Mouse (Mus musculus) cerebellum, adult (tissue): ENCODE data around the gene Nemp1.

Experiments
- ATAC-seq: cut with Nextera tagmentation; 2 replicates; pipeline ENCODE4 v1.9.2; 2017; ENCODE audit warnings: mild to moderate bottlenecking, moderate library complexity, mixed read lengths; ENCODE audit not compliant: insufficient number of reproducible peaks, low FRiP score, low TSS enrichment

Gene Nemp1

DNA sequence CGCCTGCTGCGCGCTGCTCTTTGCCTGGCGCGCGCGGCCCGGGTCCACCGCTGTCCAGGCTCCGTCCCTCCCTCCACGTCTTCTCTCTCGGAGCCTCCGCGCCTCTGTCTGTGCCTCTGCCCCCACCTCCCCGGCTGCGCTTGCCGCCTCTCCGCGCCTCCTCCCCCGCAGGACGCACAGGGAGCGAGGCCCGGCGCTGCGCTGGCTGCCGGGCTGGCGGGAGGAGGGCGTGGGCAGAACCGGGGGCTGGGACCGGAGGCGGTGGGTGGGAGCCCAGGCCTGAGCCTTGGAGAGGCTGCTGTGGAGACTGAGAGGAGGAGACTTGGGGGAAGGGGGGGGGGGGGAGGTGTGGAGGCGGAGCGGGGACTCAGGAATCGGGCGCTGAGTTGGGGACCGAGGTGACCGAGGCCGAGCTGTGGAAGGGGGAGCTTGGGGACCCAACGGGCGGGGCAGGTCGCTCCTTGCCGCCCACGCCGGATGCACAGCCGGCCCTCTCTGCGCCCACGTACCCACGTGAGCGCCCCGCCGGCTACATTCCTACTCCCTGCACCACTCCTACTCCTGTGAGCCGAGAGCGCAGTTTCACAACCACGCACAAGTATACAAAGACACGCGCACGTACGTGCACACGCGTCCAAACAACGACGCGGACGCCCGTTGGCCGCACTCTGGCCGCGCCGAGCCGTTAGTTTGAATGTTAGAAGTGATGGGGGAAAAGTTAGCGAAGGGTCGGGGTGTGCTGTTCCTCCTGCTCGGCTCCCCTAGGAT is at the start of gene Nemp1:
Nemp1 (plus strand) TSS at position 401 of the 768 bp plus-strand sequence.
- peak; percentile 37 for ATAC-seq

DNA sequence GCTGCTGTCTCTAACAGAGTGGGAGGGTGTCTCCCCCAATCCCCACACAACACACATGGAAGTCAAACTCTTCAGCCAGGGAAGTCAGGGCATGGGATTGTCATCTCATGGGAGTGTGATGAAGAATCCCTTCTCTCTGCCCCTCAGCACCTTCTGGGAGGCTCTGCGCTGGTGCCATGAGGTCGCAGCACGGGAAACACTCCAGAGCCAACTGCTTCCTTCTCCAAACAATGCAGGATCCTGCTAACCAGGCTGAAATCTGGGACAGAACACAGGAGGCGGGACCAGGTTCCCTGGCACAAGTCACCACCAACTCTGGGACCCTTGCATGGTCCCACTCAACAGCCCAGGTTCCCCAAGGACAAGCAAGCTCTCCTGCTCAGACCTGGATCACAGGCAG is 49.4 kb upstream of the Nemp1 start:
- no peak for ATAC-seq

DNA sequence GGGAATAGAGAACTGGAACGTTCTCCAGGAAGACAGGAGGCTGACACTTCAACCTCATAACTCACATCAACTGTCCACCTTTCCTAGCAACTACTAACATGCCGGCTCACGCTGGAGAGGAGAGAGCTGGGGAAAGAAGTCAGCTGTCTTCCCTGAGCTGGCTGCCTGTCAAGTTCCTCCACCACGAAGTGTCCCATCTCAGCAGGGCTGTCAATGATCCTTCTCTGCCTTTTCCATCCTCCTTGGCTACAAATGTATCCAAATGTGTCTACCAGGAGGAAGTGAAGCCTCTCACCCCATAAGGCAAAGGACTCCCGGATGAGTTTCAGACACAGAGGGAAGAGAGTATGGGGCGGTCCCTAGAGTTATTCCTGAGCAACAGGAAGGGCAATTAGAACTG is 48.5 kb upstream of the Nemp1 start:
- ATAC-seq = no peak

DNA sequence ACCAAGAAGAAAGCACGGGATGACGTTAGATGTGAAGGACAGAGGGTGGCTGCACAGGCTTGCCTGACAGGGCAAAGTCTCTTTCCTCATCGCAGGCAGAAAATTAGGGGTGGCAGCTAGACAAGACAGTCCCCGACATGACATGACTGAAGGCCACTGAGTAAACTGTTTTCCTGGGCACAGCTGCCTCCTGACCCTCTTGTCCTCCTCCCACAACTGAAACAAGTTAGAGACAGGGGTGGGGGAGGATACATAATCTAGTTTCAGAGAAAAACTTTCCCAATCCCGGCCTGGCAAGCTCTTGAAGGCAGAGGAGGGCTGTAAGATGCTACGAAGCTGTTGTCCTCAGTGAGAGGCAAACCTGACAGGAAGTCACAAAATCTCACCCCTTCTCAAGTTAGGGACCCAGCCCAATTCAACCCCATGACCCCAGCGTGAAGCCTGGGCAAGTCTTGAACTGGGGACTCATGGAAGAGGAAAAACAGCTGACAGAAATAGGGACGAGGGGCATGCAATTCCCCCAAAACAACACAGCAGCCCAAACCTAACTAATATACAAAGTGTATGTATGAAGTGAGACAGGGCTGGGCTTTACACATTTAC is 47.5 kb upstream of the Nemp1 start:
- no peak for ATAC-seq

GRCm38 (mm10) chr10:127619941-127620405 is 46.7 kb upstream of the Nemp1 start:
- ATAC-seq = no peak

GRCm38 (mm10) chr10:127620406-127621190 is 46.1 kb upstream of the Nemp1 start, which contains the start of gene Lrp1:
TSS of gene Lrp1 (minus strand) at chr10:127621148.
- no peak for ATAC-seq

GRCm38 (mm10) chr10:127621191-127622056 is 45.3 kb upstream of the Nemp1 start:
- ATAC-seq = peak; percentile 79

DNA sequence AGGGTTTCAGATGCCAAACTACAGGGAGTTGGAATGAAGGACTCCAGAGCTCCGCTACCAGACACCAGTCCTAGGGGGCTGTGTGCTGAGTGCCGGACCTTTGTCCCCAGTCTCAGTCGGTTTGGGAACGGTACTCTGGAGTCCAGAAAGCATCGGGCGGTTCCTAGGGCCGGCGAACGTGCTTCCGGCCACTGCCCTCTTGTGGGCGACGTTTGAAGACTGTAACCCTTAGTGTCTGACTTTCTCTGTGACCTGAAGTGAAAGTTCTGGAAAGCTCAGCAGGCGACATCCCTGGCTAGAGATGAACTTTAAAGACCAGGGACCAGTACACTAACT is 44.7 kb upstream of the Nemp1 start:
- peak; percentile 4; the same call in 1 of the 2 replicates for ATAC-seq

- no peak for ATAC-seq
These were observed 44.0 kb upstream of the Nemp1 start for GRCm38 (mm10) chr10:127622661-127623060.

DNA sequence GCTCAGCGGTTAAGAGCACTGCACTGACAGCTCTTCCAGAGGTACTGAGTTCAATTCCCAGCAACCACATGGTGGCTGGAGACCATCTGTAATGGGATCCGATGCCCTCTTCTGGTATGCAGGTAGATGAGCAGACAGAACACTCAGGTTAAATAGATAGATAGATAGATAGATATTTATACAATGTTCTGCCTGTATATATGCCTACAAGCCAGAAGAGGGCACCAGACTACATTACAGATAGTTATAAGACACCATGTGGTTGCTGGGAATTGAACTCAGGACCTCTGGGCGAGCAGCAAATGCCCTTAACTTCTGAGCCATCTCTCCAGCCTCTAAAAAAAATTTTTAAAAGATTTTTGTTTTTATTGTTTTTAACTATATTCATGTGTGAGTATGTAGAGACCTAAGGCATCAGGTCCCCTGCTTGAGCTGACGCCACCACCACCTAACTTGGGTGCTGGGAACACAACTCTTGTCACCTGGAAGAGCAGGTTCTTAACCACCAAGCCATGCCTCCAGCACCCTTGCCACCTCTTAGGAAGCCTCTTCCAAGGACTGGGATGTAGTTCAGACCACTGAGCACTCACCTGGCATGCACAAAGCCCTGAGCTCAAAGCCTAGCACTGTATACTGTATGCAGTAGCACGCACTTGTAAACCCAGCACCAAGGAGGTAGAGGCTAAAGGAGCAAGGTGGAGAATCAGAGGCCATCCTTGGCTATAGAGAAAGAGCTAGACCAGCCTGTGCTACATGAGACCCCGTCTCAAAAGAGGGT is 43.1 kb upstream of the Nemp1 start:
- ATAC-seq = no peak

DNA sequence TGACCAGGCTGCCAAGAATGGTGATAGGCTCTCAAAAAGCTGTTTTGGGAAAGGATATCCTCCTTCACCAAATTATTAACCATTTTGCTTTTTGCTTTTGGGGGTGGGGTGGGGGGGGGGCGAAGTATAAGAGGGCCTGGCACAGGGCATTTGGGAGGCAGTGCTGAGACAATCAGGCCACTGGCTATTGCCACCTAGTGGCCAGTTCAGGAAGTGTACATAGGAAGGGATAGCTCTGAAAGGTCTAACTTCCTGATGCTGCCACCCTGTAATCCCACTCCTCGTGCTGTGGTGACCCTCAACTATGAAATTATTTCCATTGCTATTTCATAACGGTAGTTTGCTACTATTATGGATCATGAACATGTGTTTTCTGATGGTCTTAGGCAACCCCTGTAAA is 40.3 kb upstream of the Nemp1 start:
- ATAC-seq = no peak

DNA sequence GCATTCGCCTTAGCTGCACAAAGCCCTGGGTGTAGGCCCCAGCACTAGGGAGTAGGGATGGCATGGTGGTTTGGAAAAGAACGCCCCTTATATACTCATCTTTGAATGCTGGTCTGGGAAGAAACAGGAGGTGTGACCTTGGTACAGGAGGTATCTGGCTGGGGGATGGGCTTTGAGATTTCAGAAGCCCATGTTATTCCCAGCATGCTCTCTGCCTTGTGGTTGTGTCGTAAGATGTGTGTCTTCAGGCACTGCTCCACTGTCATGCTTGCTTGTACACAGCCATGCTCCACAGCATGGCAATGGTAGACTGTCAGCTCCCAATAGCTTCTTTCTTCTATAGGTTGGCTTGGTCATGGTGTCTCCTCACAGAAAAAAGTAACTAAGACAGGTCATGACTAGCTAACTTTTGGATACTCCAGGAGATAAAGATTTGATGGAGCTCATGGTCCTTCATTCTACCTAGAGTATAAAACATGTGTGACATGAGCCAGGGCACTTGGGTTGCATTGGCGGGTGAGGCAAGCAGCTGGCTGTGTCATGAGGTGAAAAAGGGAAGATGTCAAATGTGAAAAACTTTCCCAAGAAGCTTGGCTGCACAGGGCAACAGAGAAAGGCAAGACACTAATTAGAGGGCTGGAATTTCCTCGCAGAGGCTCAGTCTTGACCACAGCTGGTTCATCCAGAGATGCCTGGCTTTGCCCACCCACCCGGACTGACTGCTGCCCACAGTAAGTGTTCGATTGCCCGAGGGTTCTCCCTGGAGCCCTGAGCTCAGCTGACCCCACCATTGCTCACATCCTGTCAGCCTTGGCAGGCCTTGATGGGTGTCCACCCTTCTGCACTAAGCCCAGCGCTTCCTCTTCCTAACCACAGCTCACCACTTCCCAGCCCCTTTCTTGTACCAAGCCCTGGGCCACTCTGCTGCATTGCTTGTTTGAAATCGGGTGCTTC is 35.2 kb upstream of the Nemp1 start:
- no peak for ATAC-seq

DNA sequence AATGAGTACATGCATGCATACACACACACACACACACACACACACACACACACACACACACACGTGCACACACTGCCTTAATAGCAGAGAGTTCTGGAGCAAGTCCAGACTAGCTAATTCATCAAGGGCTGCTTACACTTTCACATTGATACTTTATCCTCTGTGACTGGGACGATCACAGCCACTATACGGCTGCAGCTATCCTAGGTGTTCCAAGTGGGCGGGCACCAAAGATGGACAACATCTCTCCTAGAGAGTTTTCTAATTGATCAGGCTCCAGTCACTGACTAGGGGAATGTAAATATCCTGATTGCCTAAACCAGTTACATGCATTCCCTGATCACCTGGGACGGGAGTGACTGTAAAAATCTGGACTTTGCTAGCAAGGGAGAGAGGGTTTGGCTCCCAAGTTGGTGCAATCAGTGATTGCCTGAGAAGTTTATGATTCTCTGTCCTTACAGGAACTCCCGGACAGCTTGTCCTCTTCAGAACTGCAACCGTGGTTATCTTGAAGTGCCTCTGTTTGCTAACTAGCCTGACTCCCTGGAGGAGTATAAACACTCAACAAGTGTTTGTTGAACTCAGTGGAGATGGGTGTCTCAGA is 33.9 kb upstream of the Nemp1 start:
- no peak for ATAC-seq

- no peak for ATAC-seq
These were observed 26.3 kb upstream of the Nemp1 start for GRCm38 (mm10) chr10:127640421-127640820.

DNA sequence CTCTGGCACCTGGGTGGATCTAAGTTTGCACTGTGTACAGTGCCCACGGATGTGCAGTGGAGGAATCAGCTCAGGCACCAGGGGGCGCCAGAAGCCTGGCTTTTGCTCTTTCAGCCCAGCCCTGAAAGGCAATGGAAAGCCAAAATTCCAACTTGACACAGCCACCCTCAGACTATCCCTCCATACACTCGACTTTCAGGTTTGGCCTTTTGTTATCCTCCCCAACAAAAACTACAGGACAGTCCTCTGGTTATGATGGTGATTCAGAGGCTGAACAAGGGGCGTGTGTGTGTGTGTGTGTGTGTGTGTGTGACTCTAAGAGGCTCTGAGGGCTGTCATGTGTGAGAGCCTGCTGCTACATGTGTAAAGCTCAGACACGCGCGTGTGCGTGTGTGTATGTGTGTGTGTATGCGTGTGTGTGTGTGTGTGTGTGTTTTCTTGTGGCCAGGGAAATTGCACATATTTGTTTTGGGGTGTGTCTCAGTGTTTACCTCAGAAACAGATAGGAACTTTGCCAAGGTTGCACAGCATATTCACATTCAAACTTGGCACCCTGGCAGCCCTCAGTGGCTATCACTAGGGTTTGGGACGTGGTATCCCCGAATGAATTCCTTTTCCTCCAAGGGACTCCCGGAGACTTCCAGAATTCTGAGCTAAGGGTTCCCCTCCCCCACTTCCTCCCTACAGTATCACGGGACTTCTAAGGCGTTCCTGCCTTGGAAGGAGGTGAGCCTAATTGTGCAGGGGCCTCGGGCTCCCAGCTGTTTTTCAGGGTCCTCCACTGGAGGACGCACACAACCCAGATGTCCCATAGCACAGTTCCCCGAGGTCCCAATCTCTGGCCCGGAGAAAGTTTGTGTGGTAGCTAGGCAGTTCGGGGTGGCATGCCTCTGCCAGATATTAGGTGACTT is 24.6 kb upstream of the Nemp1 start:
- ATAC-seq = peak; percentile 75

DNA sequence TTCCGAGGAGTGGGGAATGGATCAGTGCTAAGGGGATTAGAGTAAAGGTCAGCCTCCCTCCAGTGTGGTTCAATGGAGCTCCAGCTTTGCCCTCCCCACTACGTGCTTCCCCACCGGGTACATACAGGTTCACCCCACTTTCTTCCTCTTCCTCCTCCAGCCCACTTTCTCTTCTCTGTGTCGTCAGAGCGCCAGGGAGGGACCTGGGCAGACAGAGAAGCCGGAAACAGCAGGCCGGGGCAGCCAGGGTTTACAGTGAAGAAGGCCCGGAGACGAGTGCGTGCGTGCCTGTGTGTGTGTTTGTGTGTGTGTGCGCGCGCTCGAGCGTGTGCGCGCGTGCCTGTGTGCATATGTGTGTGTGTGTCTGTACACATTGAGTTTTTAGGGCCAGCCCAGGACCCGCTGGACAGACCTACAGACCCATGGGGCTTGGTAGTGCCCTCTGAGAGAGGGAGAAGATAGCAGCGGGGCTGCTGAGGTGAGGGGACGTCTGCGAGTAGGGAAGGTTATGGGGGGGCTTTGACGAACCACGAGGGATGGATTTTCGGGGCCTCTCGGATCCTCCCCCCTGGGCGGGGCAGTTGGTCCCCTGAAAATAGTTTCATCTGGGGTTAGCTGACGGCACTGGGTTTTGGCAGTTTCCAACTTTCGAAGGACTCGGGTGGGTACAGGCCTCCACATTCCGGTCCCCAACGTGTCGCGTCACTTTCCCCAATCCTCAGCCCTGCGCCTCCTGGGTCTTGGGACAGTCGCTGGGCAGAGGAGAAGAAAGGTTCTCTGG is 23.7 kb upstream of the Nemp1 start, which contains the start of gene Stat6:
Stat6 (plus strand) TSS at position 215 of the 781 bp plus-strand sequence.
- peak; percentile 23; the same call in 1 of the 2 replicates for ATAC-seq
